Mouse (Mus musculus) regulatory T cell (primary cell): ENCODE measurements around the gene Galnt10.

Source experiments
- in situ Hi-C: fragments of 300-600 bp; cut with MboI, MseI; formaldehyde crosslinking; loops from one replicate; pipeline ENCODE4 v1.15.1; 2025; ENCODE audit warnings: high pct_unique_total_duplicates

The Galnt10 gene

DNA sequence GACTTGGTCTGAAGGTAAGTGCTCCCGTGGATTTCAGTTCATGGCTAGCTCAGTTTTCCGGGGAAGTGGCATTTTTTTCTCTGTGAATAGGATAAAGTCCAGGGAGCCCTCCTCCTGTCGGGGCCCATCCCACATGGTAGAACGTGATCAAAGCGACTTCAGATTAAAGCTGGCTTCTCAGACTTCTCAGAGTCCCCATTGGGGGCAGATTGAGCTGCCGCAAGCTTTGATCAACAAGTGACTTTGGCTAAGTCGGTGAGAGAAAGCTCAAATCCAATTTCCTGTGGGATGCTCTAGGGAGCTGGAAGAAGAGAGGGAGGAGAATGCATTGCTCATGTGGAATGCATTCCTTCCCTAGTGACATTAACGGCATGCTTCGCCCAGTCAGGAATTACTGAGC lies 10.1 kb upstream of the Galnt10 start:
- in situ Hi-C loops: no loop called here

DNA sequence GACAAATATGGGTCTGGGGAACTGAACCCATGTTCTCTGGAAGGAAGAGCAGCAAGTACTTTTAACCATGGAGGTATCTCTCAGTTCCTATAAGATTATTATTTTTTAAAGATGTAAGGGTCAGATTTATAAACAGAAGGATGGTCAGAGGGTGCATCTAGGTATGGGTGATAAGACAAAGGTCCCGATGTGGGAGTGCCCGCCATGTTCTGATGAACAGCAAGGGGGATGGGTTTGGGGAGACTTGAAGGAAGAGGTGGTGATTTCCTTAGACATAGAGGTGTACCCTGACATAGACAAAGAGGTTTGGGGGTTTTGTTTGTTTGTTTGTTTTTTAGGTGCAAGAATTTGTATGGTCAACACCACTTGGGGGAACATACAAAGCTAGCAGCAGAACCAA lies 1.6 kb upstream of the Galnt10 start:
- in situ Hi-C loops: no loop called here

DNA sequence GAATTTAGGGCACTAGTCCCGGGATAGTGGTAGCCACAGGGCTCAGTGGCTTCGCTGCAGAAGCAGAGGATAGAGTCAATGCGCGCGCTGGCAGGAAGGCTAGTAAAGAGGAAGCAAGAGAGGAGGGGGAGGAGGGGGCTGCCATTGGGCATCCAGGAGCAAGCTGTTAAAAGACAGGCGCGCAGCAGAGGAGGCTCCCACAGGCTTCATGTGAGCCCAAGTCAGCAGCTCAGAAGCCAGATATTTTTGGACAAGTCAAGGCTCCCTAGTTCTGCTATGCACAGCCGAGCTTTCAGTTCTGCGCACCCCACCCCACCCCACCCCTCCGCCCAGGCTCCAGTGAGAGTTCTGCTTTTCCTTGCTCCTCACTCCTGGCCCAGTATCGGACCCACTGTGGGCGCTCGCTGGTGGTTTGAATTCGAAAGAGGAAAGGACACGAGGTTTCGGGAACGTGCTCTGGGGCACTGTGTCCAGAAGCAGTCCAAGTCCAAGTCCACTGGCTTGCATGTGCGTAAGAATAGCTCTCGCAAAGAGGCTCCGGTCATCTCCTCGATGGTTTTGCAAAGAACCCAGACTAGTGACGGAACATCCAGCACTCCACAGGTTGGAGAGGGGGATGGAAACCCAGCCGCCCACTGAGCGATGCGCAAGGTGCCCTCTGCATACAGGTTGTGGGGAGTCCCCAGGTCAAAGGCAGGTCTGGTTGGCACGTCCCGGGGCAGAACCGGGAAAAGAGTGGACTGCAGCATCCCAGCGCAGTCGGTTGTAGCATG lies 811 bp upstream of the Galnt10 start:
- in situ Hi-C loops: no loop called here

DNA sequence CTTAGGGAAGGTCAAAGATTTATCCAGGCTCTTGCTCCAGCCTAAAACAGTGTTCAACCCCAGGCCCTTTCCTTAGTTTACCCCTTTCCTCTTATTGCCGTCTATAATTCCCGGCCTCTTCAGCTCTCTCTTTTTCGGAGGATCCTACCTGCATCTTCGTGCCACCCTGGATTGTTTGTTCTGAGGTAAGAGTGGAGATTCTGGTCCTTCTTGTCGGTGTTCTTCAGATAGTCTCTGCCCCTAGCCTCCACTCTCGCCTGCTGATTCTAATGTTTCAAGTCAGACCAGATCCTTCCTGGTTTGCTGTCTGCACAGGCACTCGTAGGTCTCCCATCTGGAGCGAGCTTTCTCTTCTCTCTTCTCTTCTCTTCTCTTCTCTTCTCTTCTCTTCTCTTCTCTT lies 605 bp downstream of the Galnt10 start:
- in situ Hi-C loops: no loop called here

DNA sequence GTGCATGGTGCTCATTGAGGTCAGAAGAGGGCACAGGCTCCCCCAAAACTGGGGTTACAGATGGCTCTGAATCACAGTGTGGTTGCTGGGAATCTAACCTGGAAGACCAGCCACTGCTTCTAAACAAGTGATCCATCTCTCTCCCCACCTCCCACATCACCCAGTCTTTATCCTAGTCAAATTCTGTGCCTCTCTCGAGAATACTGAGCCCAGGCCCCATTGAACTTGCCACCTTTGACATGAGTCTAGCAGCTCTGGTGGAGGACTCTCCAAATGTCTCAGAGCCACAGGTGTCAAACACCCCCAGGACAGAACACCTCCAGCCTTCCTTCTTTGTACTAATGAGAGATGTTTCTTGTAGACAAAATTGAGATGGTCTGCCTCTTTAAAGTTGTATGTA lies 1.2 kb downstream of the Galnt10 start:
- in situ Hi-C loops: no loop called here

DNA sequence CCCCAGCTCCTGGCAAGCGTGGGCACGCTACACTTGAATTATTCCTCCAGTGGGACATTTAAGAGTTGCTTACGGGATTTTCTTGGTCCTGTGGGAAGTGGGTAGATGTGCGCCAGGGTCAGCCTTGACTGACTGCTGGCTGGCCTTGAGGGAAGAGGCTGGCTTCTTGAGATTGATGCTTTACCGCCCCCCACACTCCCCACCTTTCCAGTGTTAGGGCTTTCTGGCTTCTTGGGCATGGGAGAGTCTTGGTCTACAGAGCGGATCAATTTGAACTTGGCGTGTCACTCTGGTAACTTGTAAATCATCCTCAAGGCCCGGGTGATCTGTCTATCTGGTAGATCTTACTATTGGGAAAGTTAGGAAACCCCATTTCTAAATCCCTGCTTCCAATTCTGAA lies 1.7 kb downstream of the Galnt10 start:
- in situ Hi-C loops: no loop called here

DNA sequence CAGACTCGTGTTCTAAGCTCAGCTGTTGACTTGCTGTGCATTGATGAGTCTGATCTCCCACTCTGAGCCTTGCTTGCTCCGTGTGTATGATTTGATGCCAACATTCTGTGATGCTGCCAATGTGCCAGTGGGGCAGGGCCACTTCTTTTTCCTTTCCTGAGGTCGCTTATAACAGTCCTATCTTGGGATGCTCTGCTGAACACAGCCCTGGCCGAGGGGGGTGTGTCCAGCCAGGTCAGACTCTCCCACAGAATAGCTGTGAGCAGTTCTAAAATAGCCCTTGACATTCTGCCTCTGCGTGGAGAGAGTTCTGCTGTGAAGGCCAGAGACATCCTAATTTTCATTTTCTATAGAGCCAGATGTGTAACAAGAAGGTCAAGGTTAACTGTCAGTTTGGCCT lies 2.2 kb downstream of the Galnt10 start:
- in situ Hi-C loops: no loop called here

DNA sequence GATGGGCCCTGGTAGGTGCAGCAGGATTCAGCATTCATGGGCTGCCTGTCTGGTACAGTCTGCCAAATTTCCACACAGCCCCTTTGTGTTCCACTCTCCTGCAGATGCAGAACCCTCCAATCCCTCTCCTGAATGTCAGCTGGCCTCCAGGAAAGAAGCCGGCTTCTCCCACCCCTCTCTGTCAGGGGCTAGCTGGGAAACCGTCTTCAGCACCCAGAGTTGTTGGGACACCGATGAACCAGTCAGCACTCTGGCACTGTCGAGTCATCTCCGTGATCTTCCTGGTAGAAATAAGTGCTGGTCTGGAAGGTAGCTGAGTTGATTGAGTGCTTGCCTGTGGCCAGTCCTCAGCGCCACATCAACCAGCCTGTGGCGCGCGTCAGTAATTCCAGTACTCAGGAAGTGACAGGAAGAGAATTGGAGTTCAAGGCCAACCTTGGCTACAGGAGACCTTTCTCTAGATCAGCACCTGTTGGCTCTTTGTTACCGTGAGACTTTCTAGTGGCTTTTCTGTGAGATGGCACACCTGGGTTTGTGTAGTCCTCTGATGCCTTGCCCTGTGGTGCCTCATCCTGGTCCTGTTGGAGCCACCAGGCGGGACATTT lies 3.1 kb downstream of the Galnt10 start:
- in situ Hi-C loops: no loop called here

DNA sequence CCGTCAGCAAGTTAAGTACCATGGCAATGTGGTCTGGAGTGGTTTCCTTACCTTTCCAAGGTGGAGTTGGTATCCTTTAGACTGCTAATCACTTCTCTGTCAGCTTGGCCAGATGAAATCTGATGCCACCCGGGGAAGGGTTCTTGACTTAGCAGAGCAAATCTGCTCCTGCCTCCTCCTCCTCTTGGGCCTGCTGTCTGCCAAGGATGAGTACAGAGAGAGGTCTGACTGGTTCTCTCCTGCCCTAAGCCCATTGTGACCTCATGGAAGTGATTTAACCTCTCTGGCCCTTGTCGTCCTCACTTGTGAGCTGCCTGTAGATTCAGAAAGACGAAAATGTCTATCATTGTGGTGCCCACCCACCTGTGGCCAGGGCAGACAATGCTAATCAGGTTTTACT lies 4.0 kb downstream of the Galnt10 start:
- in situ Hi-C loops: no loop called here

DNA sequence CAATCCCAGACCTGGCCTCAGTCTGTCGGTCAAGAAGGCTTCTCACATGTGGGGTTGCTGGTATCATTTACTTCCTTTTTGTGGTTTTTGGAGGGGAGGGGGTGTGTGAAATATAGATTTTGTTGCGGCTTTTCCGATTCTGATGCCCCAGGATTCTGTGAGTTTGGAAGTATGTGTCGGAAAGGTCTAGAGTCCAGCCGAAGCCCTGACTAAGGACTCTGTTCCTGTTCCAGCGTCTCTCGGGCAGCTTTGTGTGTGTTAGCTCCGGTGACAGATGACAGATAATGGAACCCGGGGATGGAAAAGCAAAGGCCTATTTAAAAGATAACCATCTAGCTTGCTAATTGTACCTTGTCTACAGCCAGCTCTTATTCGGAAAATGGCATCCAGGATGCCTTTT lies 4.4 kb downstream of the Galnt10 start:
- in situ Hi-C loops: loop anchor here (25.0 kb wide), 1 partner anchor 1563 kb away; the partner anchor contains the start of genes 2310033P09Rik and Mrpl55

DNA sequence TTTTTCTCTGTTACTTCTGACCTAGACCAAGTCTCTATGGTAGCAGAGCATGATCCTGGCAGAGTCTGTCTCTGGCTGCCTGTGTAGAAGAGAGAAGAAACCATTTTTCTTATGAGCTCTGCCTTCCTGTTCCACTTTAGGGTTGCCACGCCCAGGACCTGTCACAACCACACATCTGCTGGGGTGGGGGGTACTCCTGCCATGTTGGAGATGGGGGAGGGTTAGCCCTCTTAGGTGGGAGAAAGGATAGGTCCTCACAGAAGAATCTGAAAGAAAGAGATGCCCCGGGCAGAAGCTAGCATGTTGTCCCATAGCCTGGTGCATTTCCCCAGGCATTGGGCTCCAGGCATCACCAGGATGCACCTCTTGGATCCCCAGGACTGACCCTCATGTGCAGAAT lies 5.6 kb downstream of the Galnt10 start:
- in situ Hi-C loops: loop anchor here (25.0 kb wide), 1 partner anchor 1561 kb away; the partner anchor contains the start of genes 2310033P09Rik and Mrpl55

DNA sequence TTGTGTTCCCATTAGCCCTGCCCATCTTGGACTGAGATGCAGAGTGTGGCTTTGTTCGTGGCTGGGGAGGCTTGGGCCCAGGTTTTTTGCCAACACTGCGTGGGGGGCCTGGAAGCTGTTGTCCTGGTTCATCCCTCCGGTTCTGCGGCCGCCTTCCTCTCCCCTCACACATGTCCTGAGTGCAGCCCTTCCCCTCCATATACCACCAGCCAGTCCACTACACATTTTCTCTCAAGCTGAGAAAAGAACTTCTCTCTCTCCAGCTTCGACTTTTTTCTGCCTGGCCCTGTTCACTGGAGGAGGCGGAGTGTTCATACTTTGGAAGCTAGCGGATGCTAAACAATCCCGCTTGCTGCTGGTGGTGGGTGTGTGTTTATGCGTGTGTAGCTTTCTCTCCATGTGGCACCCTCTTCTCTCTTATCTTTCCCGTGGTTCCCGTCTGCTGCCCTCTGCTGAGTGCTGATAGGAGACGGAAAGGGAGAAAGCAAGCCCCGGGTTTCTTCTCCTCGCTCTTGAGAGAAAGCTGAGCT lies 6.1 kb downstream of the Galnt10 start:
- in situ Hi-C loops: loop anchor here (25.0 kb wide), 1 partner anchor 1561 kb away; the partner anchor contains the start of genes 2310033P09Rik and Mrpl55

DNA sequence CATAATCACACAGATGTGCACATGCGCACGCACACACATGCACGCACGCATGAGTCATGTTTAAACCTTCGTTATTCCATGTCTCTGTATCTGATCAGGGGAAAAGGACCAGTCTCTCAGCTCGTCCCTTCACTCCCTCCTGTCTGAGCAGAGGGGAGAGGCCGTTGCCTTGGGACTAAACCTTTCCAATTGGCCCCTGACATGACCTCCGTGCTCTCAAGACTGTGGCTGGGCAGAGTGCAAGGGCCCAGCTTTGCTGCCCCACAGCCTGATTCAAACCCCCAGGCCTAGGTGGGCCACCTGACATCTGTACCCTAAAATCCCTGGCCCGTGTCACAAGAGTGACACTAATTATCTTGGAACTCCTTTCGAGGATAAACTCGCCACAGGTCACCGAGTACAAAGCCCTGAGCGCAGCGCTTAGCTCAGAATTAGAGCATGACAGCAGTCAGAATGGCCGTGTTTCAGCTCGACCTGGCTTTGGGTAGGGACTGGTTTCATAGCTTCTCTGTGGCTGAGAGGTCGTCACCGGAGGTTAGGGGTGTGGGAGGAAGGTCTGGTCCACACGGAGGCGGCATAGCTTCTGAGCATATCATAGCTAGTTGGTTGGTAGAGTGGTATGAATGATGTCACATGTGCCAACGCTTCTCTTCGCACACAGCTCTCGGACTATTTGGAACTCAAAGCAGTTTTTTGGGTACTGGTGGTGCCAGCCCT lies 7.1 kb downstream of the Galnt10 start:
- in situ Hi-C loops: loop anchor here (25.0 kb wide), 1 partner anchor 1560 kb away; the partner anchor contains the start of genes 2310033P09Rik and Mrpl55

DNA sequence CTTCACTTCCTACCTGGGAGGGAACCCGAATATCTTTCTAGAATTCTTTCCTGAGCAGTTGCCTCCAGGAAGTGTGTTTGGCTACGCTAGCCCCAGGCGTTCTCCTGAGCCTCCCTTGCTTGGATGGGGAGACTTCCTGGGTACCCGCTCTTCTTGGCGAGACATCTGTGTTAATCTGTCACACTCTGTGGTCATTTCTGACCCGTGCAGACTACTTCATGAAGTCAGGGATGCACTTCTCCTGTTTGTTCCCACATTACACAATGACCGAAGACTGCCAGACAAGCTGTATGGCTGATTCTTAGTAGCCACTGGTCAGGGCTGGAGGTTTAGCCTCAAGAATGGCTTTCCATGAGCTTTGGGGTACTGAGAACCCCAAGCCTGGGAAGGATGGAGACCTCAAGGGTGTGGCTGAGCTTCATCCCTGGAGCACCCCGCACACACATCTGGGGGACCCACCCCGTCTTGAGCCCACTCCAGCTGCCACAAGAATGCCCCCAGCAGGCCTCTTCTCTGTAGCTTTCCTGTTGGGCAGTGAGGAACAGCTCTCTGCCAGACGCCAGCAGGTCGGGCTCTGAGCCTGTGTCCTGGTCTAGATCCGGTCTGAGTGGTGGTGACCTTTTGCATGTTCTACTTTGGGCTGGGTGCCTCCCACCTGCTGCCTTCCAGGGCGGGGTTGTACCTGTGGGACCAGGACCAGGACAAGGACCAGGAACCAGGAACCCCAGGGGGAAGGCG lies 7.8 kb downstream of the Galnt10 start:
- in situ Hi-C loops: loop anchor here (25.0 kb wide), 1 partner anchor 1559 kb away; the partner anchor contains the start of genes 2310033P09Rik and Mrpl55

DNA sequence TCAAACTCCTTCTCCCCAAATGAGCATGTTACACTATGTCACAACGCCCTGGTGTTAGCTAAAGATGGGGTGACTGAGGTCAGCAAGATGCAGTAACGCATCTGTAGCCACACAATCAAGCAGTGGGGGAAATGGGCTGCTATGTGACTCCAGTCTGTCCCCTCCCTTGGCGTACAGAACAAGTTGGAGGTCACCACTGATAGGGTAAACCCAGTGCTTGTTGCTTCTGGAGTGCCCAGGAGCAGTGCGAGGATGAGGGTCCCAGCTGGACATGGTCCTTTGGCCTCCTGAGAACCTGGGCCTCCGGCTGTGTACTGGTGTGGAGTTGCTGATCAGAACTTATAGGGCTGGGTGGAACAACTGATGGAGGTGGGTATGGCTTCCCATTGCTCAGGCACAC lies 8.6 kb downstream of the Galnt10 start:
- in situ Hi-C loops: loop anchor here (25.0 kb wide), 1 partner anchor 1559 kb away; the partner anchor contains the start of genes 2310033P09Rik and Mrpl55

DNA sequence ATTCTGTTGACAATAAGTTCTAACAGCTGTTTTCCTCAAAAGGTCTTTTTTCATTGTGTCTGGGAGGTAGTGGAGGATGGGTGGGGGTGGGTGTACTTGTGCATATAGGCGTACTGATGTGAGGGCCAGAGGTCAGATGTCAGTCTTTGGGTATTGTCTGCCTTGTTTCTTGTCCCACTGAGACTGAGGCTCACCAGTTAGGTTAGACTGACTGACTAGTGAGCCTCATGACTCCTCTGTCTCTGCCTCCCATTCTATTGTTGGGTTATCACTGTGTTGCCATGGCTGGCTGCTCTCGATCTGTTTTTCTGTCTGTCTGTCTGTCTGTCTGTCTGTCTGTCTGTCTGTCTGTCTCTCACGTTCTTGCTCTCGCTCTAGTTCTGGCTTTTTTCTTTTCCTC lies 9.1 kb downstream of the Galnt10 start:
- in situ Hi-C loops: loop anchor here (25.0 kb wide), 1 partner anchor 1558 kb away; the partner anchor contains the start of genes 2310033P09Rik and Mrpl55

DNA sequence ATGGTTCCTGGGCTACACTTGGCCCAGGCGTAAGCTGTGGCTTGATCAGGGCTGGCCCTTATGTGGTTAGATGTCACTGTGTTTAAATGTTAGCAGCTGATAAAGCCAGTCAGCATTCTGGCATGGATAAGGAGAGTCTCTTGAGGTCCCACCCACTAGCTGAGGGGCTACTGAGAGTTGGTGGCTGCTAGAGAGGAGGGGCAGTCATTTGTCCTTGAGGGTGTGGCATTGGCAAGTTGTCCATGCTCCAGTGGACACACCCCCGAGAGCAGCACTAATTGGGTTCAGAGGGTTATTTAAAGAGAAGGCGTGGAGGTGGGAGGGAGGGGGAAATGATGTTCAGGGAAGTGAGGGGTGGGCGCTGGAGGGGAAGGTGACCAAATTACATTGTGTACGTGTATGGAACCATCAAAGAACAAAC lies 9.7 kb downstream of the Galnt10 start:
- in situ Hi-C loops: loop anchor here (25.0 kb wide), 1 partner anchor 1557 kb away; the partner anchor contains the start of genes 2310033P09Rik and Mrpl55

DNA sequence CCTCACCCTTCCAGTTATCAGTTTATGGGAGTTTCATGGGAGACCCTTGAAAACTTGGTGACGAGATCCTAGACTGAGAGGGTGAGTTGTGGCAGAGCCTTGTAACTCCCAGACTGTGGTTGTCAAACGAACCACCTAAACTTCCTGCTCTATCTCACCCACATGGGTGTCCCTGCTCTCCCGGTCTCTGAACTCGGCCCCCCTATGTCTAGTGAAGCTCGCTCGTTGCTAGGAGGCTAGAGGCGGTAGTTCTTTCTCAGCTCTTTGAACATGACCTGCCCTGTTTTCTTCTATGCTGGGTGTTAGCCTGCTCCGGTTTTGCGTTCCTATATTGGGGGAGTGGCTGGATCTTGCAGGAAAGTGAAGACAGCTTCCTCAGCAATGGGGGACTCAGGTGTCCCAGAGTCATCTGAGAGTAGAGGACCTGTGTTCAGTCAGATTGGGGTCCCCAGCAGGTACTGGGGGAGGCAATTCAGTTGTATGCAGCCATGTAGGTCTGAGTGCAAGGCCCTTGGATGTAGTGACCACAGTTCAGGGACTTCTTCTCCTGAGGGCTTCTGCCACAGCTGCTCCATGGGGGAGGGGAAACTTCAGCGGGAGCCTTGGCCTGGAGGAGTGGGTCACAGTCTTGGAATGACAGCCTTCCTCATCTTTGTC lies 10.6 kb downstream of the Galnt10 start:
- in situ Hi-C loops: loop anchor here (25.0 kb wide), 1 partner anchor 1557 kb away; the partner anchor contains the start of genes 2310033P09Rik and Mrpl55

DNA sequence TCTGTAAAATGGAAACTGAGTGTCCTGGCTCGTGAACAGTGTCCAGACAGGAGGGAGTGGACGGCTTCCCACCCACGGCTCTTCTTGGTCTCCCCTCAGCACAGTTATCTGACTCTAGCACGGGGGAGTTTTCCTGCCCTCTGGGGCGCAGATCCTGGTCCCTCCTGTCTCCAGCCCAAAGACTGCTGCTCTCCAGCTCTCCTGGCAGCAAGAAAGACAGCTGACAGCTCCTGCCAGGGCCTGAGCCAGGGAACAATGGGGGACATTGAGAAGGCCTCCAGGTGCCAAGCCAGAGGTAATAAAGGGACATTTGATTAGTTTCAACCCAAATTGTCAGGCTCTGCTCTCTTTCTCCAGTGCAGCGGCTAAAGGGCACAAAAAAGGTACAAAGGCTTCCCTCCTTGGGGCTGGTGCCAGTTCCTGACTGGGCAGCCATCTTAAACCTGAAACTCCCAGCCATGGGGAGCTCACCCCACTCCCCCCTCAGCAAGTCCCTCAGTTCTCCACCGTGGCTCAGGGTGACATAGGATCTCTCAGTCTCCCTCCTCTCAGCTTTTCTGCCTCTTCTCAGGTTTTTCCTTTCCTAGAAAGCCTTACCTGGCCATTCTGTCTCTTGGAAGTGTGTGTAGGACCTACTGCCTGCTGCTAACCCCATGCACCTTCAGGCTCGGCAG lies 11.5 kb downstream of the Galnt10 start:
- in situ Hi-C loops: loop anchor here (25.0 kb wide), 1 partner anchor 1556 kb away; the partner anchor contains the start of genes 2310033P09Rik and Mrpl55
